Mouse (Mus musculus) thymus, adult 2 months (tissue): ENCODE results near the gene Eif5b.

Experiments used
- CTCF ChIP-seq: fragments of 200-500 bp; IDR thresholded peaks from 2 replicates; pipeline ENCODE4 v1.5.1; 2012; ENCODE audit warnings: mild to moderate bottlenecking, control low read depth, low read length, moderate library complexity, borderline replicate concordance; ENCODE audit not compliant: control insufficient read depth, poor library complexity, insufficient read depth; ENCODE audit errors: extremely low read depth
- POLR2A ChIP-seq: fragments of 200-500 bp; IDR thresholded peaks from 2 replicates; pipeline ENCODE4 v1.6.1; 2012; ENCODE audit warnings: mild to moderate bottlenecking, low read length, control low read depth, moderate library complexity; ENCODE audit not compliant: control insufficient read depth, poor library complexity, insufficient read depth; ENCODE audit errors: extremely low read depth

DNA sequence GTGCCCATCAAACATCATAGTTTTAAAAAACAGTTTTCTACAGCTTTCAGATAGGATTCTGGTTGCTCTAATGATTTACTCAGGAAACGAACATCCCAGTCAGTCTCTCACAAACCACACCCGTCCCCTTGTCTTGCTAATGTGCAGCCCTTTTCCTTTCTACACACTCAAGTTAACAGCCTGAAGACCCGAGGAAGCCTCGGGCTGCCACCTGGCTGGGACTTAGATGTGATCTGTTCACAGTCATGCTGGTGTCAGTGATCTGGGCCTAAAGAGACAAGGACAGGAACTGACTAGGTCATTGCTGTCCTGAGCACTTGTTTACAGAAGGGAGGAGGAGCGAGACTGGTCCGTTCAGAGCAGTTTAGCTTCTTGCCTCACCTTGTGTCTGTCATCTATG lies 60.6 kb downstream of the Eif5b start:
- TF ChIP-seq CTCF (no peak), POLR2A (no peak)
